ENCODE assay signal across 8 mouse cellular contexts in the genomic region with DNA sequence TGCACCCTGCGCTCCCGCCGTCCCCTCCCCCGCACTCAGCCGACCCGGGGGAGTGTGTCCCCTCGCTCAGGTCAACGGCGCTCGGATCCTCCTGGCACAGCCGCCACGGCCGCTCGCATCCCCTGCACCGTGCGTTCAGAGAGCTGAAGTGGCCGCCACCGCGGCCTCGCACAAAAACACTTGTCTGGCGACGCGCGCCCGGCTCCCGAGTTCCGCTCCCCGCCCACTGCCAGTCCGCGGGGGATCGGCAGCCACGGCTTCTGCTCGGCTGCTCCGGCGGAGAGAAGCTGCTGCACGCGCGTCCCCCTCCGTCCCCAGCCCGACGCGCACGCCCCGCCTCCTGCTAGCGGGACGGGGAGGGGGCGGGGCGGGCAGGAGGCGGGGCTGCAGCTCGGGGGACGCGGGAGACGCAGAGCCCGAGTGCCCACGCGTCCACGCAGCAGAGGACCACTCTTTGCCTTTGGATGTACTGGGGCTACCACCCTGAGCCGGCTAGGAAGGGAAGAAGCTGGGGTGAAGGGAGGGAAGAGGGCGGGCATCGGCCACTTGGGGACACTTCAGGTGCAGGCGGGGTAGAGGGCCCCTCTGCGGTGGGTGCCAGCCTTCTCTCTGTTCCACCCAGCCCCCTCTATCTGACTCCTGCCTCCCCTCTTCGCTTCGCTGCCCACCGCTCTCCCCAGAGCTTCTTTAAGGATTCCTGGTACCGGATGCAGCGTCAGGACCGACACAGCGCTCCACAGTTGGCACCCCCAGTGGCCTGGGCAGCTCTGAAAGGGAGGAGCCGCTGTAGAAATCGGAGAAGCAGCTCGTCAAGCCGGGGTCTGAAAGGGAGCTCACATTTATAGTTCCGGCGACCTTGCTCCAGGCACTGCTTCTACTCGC. TPM values are rescaled to one million over a fixed set of nuclear protein-coding genes. Genes with fewer than 3 reads are reported as not detected.
A peak's percentile ranks its signal among the peaks of the same experiment; 100 is the strongest.
DNase-seq lines count a peak whose midpoint lies in the region; ATAC-seq and TF ChIP-seq lines count a peak whose summit lies in the region.

A gene (minus strand): TSS at position 291 of the 882 bp plus-strand sequence.

- H3K4me2 ChIP-seq in hindbrain, postnatal 0 days (ENCODE audit: low read depth, low read length), result peak within 1 kb of the TSS; percentile 93

- under 1% methylated on average over 68 of the region's 76 CpGs for WGBS in hindbrain, postnatal 0 days

- TF ChIP-seq CTCF in hindbrain, postnatal 0 days (IDR thresholded peaks at IDR 0.05; ENCODE audit: low read depth), result peak; percentile 35; the same call in 1 of the 2 replicates

- 0 out of 2 replicates have a peak, but pooled peaks cover 3% of the 10 kb centered on the region for H3K4me1 ChIP-seq in hindbrain, postnatal 0 days (ENCODE audit: insufficient read depth, low read length)

- peak; percentile 89 for ATAC-seq in hindbrain, postnatal 0 days

- H3K27ac ChIP-seq in hindbrain, postnatal 0 days, result peak within 1 kb of the TSS; percentile 88

- no peaks in the 10 kb centered on the region for H3K27me3 ChIP-seq in hindbrain, postnatal 0 days (ENCODE audit: insufficient read depth, low read length)

- peak within 1 kb of the TSS; percentile 88 for H3K4me3 ChIP-seq in hindbrain, postnatal 0 days (ENCODE audit: low read length)

- H3K9ac ChIP-seq in hindbrain, postnatal 0 days (replicated peaks; ENCODE audit: low read length), result peak within 1 kb of the TSS; percentile 85

- no peaks in the 10 kb centered on the region for H3K9me3 ChIP-seq in hindbrain, postnatal 0 days (ENCODE audit: low read length)

- no peaks in the 10 kb centered on the region for H3K36me3 ChIP-seq in hindbrain, postnatal 0 days (ENCODE audit: insufficient read depth, low read length)

- peak; percentile 87 to 92 for DNase-seq in adrenal gland, adult (ENCODE audit: inconsistent age in 2 of 2, low spot score in 1 of 2)
- DNase-seq in cerebellum, postnatal 4 days (ENCODE audit: low spot score in 2 of 2), result peak; percentile 57 to 82
- DNase-seq in gastrocnemius, postnatal 10 days, result peak; percentile 70
- DNase-seq in hindbrain, postnatal 0 days (ENCODE audit: low spot score), result peak; percentile 93
- peak in 1 of 2 experiments; percentile 87 for DNase-seq in left cerebral cortex, adult 8-10 months (ENCODE audit: low spot score in 2 of 2)
- DNase-seq in lung, postnatal 4 days, result peak; percentile 77 to 91
- peak; percentile 93 for DNase-seq in right cerebral cortex, adult 18-20 months
- DNase-seq in urinary bladder, postnatal 25 days (ENCODE audit: low spot score), result peak; percentile 58

RNA-seq across cellular contexts. Expression of the gene that starts here (rescaled TPM):
- total RNA-seq in gastrocnemius, postnatal 10 days (2021), result 10 to 100 TPM in 1 of 2 experiments, 1 to 10 TPM in 1; 9.3 to 13.1 TPM
- 27.0 and 29.1 TPM in 2 replicates for total RNA-seq in hindbrain, postnatal 0 days (2014; rRNA removed)
- polyA plus RNA-seq in hindbrain, postnatal 0 days (2015; fragmentation: Nextera tagmentation; extraction: Ambion mirVana), result 13.8 and 14.7 TPM in 2 replicates
- total RNA-seq in left cerebral cortex, adult 8-10 months (2022), result 100 to 1,000 TPM; 111 to 123 (median 120) TPM
